Mouse (Mus musculus) midbrain, embryonic 13.5 days (tissue): ENCODE data around the gene Slc22a23. TPM values are rescaled to one million over a fixed set of nuclear protein-coding genes. Genes with fewer than 3 reads are reported as not detected.

Experiments used
- ATAC-seq: fragments of 200-750 bp; cut with Nextera tagmentation; 2 replicates; pipeline ENCODE4 v1.8.0; 2017; ENCODE audit warnings: mild to moderate bottlenecking, moderate TSS enrichment, moderate library complexity
- H3K27ac ChIP-seq: fragments of 300-500 bp; sonication (generic); 2 replicates; pipeline ENCODE4 v1.5.1; 2015; ENCODE audit warnings: inconsistent platforms, mild to moderate bottlenecking, moderate library complexity
- H3K27me3 ChIP-seq: fragments of 300-500 bp; sonication (generic); 2 replicates; pipeline ENCODE4 v1.6.1; 2015; ENCODE audit warnings: mild to moderate bottlenecking, inconsistent platforms
- H3K36me3 ChIP-seq: fragments of 300-500 bp; sonication (generic); 2 replicates; pipeline ENCODE4 v1.6.1; 2015; ENCODE audit warnings: mild to moderate bottlenecking, inconsistent platforms
- H3K4me1 ChIP-seq: fragments of 300-500 bp; sonication (generic); replicated peaks from 2 replicates; pipeline ENCODE4 v1.6.1; 2015; ENCODE audit warnings: inconsistent platforms
- H3K4me2 ChIP-seq: fragments of 300-500 bp; sonication (generic); replicated peaks from 2 replicates; pipeline ENCODE4 v1.6.1; 2015; ENCODE audit warnings: moderate library complexity, mild to moderate bottlenecking, inconsistent platforms
- H3K4me3 ChIP-seq: fragments of 300-500 bp; sonication (generic); replicated peaks from 2 replicates; pipeline ENCODE4 v1.5.1; 2015; ENCODE audit warnings: mild to moderate bottlenecking, inconsistent platforms
- H3K9ac ChIP-seq: fragments of 300-500 bp; sonication (generic); replicated peaks from 2 replicates; pipeline ENCODE4 v1.6.1; 2015; ENCODE audit warnings: mild to moderate bottlenecking, inconsistent platforms
- H3K9me3 ChIP-seq: fragments of 300-500 bp; sonication (generic); 2 replicates; pipeline ENCODE4 v1.6.1; 2016; ENCODE audit warnings: mild to moderate bottlenecking, inconsistent platforms
- WGBS: fragments of 180-500 bp; shearing (Covaris S2); methylation state at CpG from one replicate; pipeline ENCODE4 v1.1.7; 2015; 5-methylcytosine and 5-hydroxymethylcytosine counted together
- polyA plus RNA-seq: library from polyadenylated mRNA; unstranded; fragments of >200 nt; fragmentation: Nextera tagmentation; extraction: Ambion mirVana; gene quantifications from 2 replicates; pipeline ENCODE4 v1.2.1, GENCODE M21; 2015

Slc22a23 gene
- polyA plus RNA-seq, 1 experiment from 2014 or later = 15.3 TPM

GRCm38 (mm10) chr13:34131708-34132060 is 213.3 kb downstream of the Slc22a23 start:
- peak; percentile 46 for ATAC-seq
- H3K9me3 ChIP-seq = no peaks in the 10 kb centered on the region

GRCm38 (mm10) chr13:34131011-34131707 is 213.8 kb downstream of the Slc22a23 start:
- Histone ChIP-seq H3K4me3 (peak overlapping the region; percentile 95), H3K36me3 (peaks cover 16% of the 10 kb centered on the region), H3K9me3 (no peaks in the 10 kb centered on the region), H3K4me1 (peaks cover 39% of the 10 kb centered on the region), H3K27me3 (no peaks in the 10 kb centered on the region), H3K4me2 (peak overlapping the region; percentile 92), H3K27ac (peak overlapping the region; percentile 100), H3K9ac (peak overlapping the region; percentile 100)
- ATAC-seq = peak; percentile 67
- WGBS = under 1% methylated on average over 24 of the region's 24 CpGs

More at GRCm38 (mm10) chr13:34131708-34132060, 213.3 kb downstream of the Slc22a23 start:
- Histone ChIP-seq H3K4me3 (peak overlapping the region; percentile 95), H3K27ac (peak overlapping the region; percentile 100), H3K27me3 (no peaks in the 10 kb centered on the region), H3K4me2 (peak overlapping the region; percentile 92), H3K36me3 (peaks cover 12% of the 10 kb centered on the region), H3K9ac (peak overlapping the region; percentile 100), H3K4me1 (peaks cover 40% of the 10 kb centered on the region)
- under 1% methylated on average over 10 of the region's 10 CpGs for WGBS

- H3K4me2 ChIP-seq = peak within 1 kb of the TSS; percentile 92
- under 1% methylated on average over 26 of the region's 26 CpGs for WGBS
- no peaks in the 10 kb centered on the region for H3K27me3 ChIP-seq
- peak within 1 kb of the TSS; percentile 95 for H3K4me3 ChIP-seq
- peak within 1 kb of the TSS; percentile 100 for H3K27ac ChIP-seq
- H3K4me1 ChIP-seq = peaks cover 38% of the 10 kb centered on the region
- no peaks in the 10 kb centered on the region for H3K9me3 ChIP-seq
- H3K9ac ChIP-seq = peak within 1 kb of the TSS; percentile 100
- ATAC-seq = peak; percentile 93
- H3K36me3 ChIP-seq = peaks cover 23% of the 10 kb centered on the region
Observed at GRCm38 (mm10) chr13:34130226-34130731, 214.7 kb downstream of the Slc22a23 start, which contains the start of gene Tubb2b. Gene Tubb2b, minus strand, starts transcription at chr13:34130466.

- H3K4me3 ChIP-seq = peak overlapping the region; percentile 95
- H3K9me3 ChIP-seq = no peaks in the 10 kb centered on the region
- peak; percentile 1; the same call in 1 of the 2 replicates for ATAC-seq
- peaks cover 29% of the 10 kb centered on the region for H3K36me3 ChIP-seq
- peaks cover 38% of the 10 kb centered on the region for H3K4me1 ChIP-seq
- no peaks in the 10 kb centered on the region for H3K27me3 ChIP-seq
- H3K4me2 ChIP-seq = peak overlapping the region; percentile 92
- H3K9ac ChIP-seq = peak overlapping the region; percentile 100
- WGBS = under 1% methylated on average over 31 of the region's 31 CpGs
- peak overlapping the region; percentile 100 for H3K27ac ChIP-seq
Observed at GRCm38 (mm10) chr13:34129485-34130225, 215.3 kb downstream of the Slc22a23 start.

Other genes starting within 250 kb of the Slc22a23 start
- 833 and 846 TPM in 2 replicates for gene Tubb2b, start 214.7 kb downstream of the Slc22a23 start, polyA plus RNA-seq
- gene Psmg4, start 182.2 kb downstream of the Slc22a23 start, polyA plus RNA-seq = 92.5 and 94.6 TPM in 2 replicates